Mouse (Mus musculus) left cerebral cortex, adult 18-20 months (tissue): ENCODE data around the gene Cst6. TPM values are rescaled to one million over a fixed set of nuclear protein-coding genes. Genes with fewer than 3 reads are reported as not detected.
"Not testable (repeated sequence)": the region's sequence is repeated elsewhere in the genome, so short reads cannot be mapped to it uniquely, and the experiment has no call there.

ENCODE experiments used
- DNase-seq, 2 experiments: peaks; one replicate each; pipeline ENCODE4 v3.0.0; 2021 to 2022; ENCODE audit warnings: low spot score in 2 of 2, mixed read lengths in 1 of 2
- long read RNA-seq, 2 experiments: library from polyadenylated mRNA; stranded (forward); transcript quantifications; one replicate each; pipeline ENCODE4 v2.0.0; 2021
- total RNA-seq, 2 experiments: library from RNA; stranded (reverse); gene quantifications; 2 replicates each; pipeline ENCODE4 v1.2.3; 2021

The Cst6 gene
- 10 to 100 TPM; 25.4 to 26.9 TPM for total RNA-seq
- long read RNA-seq, experiment 1, transcript Cst6-201 (3 exons, 3,951 nt), result major isoform, 15 of 16 reads
- long read RNA-seq, experiment 1, partial matches to known transcripts, result 1 of 16 reads
- long read RNA-seq, experiment 1, other reads (novel, unspliced or antisense), result 0 of 16 reads
- long read RNA-seq, experiment 2, transcript Cst6-201 (3 exons, 3,951 nt), result major isoform, 8 of 8 reads
- long read RNA-seq, experiment 2, partial matches to known transcripts, result 0 of 8 reads
- long read RNA-seq, experiment 2, other reads (novel, unspliced or antisense), result 0 of 8 reads

DNA sequence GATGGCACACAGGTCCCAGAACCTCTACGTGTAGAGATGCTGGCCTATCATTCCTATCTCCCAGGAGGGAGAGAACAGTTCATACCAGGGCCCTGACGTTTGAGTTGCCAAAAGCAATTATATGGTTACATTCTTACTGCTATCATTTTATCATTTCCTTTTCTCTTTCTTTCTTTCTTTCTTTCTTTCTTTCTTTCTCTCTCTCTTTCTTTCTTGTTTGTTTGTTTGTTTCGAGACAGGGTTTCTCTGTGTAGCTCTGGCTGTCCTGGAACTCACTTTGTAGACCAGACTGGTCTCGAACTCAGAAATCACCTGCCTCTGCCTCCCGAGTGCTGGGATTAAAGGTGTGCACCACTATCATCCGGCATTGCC lies at the start of gene Cst6:
Cst6 (minus strand) TSS at position 73 of the 372 bp plus-strand sequence.
- not testable (repeated sequence) for DNase-seq

DNA sequence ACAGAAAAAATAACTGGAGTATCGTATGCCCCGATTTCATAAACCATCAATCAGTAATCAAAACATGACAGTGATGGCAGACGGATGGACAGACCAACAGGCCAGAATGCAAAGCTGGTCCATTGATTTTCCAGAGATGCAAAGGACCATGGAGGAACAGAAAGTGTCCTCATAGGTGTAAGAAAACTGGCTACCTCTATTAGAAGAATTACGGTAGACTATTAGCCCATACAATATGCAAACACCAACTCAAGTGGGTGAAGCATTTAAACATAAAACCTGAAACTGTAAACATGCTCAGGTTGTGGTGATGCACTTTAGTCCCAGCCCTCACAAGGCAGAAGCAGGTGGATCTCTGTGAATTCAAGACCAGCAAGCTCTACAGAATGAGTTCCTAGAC lies 46.0 kb upstream of the Cst6 start:
- no peak for DNase-seq

DNA sequence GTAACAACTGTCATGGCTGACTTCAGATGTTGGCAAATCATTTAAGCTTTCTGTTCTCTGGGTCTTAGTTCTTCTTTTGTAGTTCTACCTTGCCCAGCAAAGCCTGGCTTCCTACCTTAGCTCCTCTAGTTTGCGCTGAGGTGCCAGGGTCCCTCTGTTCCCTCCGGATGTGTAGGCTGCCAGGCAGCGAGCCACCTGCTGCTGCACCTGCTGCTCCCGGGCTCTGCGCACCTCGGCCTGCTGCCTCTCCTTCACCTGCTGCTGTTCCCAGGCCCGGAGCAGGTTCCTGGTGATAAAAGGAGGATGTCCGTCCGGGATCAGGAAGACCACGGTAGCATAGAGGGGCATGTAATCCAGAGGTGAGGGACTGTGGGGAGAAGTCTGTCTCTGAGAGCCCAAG lies 44.8 kb upstream of the Cst6 start:
- DNase-seq, result no peak

DNA sequence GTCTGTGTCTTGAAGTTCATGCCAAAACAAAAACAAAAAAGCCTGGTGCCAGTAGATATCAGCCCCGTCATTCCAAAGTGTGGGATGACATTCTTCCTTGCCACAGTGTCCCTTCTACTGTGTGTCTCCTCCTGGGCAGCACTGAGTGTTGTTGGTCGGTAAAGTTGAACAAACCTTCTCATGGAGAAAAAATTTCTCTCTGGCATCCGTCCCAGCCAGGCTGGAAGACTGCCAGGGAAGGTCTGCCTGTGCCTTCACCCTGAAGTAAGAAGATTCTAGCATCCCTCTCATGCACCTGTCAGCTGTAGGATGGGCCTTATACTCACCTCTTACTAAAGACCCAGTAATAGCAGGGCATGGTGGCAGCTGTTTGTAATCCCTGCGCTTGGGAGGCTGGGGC lies 43.5 kb upstream of the Cst6 start:
- DNase-seq, result no peak

DNA sequence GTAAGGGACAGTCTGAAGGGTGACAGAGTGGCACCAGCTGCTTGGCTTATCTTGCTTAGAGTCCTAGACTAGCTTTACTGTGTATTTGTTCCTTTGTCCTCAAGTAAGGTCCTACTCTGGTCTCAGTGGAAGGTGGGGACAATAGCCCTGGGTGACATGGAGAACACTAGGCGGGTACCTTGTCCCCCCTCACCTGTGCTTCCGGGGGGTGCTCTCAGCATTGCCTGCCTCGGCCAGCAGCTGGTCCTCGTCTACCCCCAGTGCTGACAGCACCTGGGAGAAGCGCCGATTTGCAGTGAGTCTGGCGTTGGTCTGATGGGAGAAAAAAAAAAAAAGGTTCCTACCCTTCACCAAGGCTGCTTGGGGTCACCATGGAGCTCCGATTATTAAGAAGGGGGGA lies 41.0 kb upstream of the Cst6 start:
- DNase-seq, result no peak

DNA sequence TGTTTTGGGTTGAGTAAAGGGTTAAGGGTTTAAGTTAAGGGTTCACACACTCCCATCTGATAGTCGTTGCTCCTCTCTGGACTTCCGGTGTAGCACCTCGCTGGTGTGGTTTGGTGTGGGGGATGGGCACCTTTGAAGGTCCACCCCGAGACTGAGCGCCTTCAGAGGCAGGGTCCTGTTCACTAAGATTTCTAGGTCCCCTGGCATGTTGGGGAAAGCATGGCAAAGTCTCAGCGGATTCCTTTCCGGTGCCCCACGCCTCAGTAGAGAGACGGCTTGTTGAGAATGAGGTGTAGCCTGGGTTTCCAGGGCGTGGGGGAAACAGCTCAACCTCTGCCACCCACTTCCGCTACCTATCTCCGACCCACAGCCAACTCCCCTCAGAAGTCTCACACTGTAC lies 40.3 kb upstream of the Cst6 start:
- no peak for DNase-seq

DNA sequence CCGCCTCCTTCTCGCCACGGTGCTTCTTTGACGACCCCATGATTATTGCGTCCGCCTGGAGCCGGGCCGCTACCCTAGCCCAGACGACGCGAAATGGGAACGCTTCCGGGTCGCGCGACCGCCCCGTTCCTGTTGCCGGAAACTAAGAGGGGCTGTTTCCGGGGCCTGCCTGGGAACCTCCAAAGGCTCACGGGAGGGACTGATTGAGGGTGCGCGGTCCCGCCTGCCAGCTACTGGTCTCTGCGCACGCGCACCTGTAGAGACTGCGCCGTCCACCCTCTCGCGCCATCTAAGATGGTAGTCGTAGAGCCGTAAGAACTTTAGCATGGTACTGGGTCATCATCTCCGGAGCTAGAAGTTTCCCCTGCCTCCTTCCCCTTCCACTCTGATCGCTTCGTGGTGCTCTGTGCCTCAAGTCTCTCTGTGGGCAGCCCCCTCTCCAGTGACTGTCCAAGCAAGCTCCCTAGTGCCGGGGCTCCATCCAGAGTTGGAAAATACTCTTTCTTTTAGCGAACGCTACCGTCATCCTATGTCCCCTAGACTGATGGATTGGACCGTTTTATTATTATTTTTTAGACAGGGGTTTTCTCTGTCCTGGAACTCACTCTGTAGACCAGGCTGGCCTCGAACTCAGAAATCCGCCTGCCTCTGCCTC lies 39.3 kb upstream of the Cst6 start, which contains the start of gene Sart1:
Sart1 (minus strand) TSS at position 116 of the 655 bp plus-strand sequence.
- peak; percentile 94 to 97 for DNase-seq

DNA sequence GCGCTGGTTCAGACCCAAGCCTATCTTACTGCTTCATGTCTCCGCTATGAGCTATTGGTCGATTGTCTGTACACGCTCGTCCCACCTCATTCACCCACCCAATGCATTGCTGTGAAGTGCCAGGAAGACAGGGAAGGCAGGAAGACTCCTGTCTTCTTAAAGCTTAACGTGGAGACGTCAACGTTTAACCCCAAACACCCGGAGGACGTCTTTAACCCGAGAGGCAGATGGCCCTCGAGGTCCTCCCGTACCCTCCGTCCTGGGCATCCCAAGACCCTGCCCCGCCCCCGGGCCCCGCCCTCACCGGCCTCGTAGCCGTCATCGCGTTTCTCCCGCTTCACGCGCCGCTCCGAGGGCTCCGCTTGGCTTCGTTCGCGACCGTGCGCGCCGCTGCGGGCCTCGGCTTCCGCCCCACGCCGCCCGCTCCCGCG lies 38.7 kb upstream of the Cst6 start:
- no peak for DNase-seq

DNA sequence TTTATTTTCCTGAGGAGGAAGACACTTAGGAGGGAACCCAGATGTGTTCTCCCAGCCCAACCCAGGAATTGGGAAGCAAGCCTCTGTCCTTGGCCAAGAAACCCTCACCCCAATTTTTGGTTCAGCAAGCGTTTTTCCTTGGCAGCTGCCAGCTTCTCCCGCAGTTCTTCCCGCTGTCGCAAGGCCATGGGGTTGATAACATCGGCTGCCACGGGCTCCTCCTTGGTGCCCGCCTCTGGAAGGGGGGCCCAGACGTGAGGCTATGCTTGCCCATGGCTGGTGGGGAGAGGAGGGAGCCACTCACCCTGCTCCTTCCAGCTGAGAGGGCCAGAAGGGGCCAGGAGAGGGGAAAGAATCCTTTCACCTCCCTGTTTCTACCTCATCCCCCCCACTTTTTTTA lies 35.3 kb upstream of the Cst6 start:
- DNase-seq, result no peak

DNA sequence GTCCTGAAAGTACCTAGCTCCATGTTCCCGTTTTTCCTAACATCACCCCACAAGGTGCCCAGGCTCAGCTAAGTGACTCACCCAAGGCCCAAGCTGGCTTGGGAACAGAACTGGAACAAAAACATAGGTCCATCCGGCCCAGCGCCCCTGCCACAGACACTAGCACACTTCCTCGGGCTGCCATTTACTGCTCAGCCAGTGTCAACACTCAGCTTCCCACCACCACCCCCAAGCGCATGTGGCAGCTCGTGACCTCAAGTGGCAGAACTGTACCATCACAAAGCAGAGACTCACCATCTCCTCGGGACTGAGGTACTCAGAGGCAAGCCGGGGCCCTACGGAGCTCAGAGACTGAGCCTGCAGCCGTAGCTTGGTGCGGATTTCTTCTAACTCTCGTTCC lies 34.0 kb upstream of the Cst6 start:
- DNase-seq, result no peak

DNA sequence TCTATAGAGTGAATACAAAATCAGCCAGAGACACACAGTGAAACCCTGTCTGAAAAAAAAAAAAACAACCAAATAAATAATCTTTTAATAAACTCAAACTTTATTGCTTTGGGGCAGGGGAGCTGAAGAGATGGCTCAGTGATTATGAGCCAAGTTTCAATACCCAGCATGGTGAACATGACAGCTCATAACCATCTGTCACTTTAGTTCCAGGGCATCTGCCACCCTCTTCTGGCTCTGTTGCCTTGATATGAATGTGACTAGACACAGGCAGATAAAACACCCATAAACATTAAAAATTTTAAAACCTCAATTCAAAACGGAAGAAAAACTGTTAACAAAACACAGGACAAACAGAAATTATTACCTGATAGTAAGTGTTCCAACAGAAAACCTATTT lies 28.1 kb upstream of the Cst6 start:
- no peak for DNase-seq

DNA sequence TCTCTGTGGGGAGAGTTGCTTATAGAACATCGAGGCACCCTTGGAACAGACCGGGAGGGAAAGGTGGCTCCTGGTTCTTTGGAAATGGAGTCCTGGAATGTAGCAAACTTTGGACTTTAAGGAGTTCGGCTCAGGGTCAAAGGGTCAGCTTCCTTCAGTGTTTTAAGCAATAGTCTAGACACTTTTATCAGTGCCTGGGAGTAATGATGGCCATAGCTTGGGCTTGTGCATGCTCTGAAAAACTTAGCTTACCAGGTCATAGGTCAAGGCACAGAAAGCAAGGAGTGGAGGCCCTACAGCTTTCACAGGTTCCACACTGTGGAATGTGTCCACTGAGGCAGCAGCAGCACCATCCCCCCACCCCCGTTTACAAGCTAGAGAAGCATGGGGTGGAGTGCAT lies 25.4 kb upstream of the Cst6 start:
- DNase-seq, result no peak

DNA sequence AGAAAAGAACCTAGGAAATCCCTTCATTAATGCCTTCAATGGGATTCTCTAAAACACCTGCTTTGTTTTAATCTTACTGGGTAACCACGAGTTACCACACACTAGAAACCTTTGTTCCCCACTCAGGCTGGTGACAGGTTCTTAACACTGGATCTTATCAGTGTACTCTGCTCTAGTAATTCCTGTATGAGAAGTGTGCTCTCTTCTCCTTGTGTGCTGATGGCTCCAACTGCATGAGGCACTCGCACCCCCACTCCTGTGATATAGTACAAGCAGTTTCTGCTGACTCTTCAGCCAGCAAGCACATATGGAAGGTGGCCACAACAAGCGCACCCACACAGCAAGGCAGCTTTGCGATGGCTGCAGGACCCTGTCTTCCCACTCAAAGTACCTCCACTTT lies 24.8 kb upstream of the Cst6 start:
- peak in 1 of 2 experiments; percentile 17 for DNase-seq

DNA sequence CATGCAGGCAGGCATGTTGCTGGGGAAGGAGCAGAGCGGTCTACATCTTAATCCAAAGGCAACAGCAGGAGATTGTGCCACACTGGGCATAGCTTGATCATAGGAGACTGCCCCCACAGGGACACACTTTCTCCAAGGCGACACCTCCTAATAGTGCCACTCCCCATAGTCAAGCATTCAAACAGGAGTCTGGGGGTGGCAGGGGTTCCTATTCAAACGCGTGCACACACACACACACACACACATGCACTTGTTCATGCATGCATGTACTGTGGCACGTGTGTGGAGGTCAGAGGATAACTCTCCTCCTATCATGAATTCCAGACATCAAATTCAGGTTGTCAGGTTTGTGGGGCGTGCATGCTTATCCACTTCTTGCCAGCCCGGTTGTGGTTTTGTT lies 23.4 kb upstream of the Cst6 start:
- DNase-seq, result no peak

DNA sequence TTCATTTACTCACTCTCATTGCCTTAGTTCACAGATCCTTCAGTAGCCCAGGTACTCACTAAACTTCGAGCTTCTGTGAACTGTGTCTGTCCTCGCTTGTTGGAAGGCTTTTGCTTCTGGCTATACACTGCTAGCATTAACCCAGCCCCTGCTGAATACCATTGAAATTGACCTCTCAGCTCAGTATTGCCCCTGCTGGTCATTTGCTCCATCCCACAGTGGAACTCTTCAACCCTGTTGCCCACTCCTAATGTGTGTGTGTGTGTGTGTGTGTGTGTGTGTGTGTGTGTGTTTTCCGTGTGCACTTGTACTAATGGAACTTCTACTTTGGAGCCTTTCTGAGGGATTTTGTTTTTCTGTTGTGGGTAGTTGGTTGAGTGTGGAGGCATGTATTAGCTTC lies 21.6 kb upstream of the Cst6 start:
- no peak for DNase-seq

DNA sequence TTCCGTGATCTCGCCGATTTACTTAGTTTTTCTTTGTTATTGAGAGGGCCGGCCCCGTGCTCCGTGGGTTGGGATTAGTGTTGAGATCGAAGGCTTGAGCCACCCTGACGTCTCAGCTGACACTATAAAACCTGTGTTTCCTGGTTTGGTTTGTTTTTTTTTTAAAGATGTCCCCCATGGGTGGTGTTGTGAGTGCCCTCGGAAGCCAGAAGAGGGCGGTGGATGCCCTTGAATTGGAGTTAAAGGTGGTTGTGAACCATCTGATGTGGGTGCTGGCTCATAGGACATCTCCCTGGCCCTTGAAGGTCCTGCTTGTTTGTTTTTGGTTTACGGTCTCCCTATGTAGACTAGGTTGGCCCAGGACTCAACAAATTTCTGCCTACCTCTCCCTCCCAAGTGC lies 18.1 kb upstream of the Cst6 start:
- DNase-seq, result no peak

DNA sequence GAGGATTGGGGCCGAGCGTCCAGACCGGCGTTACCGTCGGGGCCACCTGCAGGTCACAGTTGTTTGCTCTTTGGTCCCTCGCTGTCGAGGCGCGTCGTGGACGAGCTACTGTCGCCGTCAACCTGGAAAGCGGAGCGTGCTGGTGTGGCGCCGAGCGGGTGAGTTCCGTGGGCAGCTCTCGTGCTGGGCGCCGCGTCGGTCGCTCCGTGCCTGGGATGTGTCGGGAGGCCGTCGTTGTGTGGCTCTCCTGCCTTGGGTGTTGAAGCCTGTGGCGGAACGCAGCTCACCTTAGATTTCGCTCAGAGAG lies 17.6 kb upstream of the Cst6 start, which contains the start of gene Banf1:
Banf1 (minus strand) TSS at position 116 of the 307 bp plus-strand sequence.
- DNase-seq, result no peak

DNA sequence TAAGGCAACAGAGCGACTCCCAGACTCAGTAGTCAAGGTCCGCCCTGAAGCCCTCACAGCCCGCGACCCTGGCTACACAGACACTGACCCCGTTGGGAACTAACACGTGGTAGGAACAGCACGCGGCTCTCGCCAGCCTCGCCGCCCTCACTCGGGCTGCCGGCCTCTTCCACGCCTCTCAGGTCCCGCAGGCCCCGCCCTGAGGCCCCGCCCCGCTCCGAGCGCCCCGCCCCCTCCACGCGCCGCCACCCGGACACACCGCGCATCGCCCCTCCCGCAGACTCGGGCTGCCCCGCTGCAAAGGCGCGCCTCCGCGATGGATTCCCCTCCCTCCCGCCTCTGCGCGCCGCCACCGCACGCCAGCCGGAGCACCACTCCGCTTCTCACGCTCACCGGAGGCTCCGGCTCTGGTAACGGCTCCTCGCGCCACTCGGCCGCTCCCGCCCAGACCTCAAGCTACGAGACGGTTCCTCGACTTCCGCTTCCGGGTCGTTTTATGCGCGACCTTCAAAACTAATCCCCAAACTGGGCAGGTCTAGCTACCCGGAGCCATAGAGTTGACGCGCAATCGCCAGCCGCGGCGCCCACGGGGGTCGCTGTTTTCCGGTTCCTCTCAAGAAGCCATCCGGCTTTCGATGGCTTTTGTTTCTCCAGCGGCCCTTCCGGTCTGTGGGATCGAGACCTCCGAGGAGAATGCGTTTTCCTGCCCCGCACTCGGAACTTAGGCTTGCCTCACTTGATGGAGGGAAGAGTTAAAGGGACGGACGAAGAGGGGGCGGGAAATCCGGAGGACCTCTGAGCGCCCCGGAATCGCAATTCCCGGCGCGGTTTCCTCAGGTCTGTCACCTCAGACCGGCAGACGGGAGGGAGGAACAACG lies 17.0 kb upstream of the Cst6 start, which contains the start of gene Eif1ad:
Eif1ad (plus strand) TSS at position 567 of the 878 bp plus-strand sequence.
- peak; percentile 91 to 96 for DNase-seq

DNA sequence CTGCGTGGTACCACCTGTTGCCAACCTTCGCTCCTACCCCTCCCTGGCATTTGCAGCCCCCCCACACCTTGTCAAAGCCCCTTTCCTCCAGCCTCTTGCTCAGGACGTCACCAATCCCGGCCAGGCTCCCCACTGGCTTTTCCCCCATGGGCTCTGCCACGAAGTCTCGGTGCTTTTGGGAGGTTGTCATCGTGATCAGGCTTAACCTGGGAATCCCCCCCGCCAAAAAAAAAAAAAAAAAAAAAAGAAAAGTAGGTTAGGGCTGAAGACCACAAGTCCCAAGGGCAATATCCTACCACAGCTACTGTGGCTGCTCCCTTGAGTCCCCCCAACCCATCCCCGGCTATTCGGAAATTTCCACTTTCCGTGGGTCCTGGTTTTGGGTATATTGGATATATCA lies 16.4 kb upstream of the Cst6 start:
- no peak for DNase-seq

DNA sequence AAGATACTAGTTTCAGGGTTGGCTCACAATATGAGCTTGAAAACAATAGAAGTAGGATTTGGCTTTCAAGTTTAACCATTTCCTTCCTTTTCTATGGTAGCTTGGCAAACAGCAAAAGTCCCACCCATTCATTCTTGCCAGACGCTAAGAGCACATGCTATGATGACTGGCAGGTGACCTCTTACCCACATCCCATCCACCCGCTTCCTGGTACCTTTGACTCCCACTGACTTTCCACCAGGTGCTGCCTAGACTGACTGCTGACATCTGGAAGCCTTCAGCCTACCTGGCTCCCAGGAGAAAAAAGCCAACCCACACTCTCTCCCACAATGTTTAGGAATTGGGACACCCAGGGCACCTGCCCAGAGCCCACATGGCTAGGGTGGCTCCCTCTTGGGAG lies 14.8 kb upstream of the Cst6 start:
- no peak for DNase-seq

DNA sequence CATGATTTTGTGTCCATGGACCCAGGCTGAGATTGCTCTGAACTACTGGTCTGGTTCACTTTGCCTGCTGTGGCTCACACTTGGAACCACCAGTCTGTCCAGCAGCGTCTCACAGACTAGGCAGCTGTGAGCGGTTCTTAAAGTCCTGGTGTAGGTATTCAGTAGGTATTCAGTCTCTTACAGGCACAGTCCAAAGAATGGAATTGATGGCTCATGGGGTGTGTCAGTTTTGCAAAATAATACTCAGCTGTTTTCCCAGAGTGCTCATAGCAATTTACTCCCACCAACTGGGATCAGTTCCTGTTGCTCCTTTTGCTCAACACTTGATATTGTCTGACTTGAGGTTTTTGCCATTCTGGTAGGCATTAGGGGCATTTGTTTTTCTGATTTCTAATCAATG lies 12.8 kb upstream of the Cst6 start:
- DNase-seq, result no peak

DNA sequence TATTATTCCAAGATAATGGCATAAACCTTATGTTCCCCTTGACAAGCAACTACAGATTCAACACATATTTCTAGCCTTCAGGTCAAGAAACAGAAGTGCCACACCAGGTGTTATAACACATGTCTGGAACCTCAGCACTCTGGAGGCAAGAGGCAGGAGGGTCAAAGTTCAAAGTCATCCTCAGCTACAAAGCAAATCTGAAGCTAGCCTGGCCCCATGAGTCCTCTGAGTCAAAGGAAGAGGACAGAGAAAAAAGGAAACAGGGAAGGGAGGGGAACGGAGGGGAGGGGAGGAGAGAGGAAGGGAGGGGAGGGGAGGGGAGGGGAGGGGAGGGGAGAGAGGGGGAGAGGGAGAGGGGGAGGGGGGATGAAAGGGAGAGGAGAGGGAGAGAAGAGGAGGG lies 6.7 kb upstream of the Cst6 start:
- DNase-seq, result no peak
